Mouse (Mus musculus) embryonic fibroblast, embryonic 13.5 days (primary cell): Measurements from ENCODE around the gene Zfp346.

Source experiments
- CTCF ChIP-seq: IDR thresholded peaks from 2 replicates; pipeline ENCODE4 v1.5.1; 2011; ENCODE audit warnings: mild to moderate bottlenecking, control low read depth, low read length, moderate library complexity, borderline replicate concordance; ENCODE audit not compliant: insufficient read depth
- POLR2A ChIP-seq: IDR thresholded peaks from 2 replicates; pipeline ENCODE4 v1.6.1; 2011; ENCODE audit warnings: low read depth, mild to moderate bottlenecking, control low read depth, low read length, moderate library complexity

DNA sequence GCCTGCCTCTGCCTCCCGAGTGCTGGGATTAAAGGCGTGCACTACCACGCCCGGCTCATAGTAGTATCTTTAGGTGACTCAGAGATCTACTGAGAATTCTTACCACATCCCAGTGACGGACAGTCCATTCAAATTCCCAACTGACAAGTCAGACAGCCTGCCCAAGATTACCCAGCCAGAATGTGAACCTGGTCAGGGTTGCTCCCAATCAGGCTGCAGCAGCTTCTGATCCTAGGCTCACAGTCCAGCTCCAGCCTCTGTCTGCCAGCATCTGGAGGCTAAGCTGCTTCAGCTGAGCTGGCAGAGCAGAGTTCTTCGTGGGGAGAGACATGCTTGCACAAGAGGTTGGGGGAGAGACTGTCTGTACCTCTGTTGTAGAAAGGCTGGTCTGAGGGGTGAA is 78.3 kb downstream of the Zfp346 start:
- TF ChIP-seq POLR2A, result no peak
- TF ChIP-seq CTCF, result no peak
